Mouse (Mus musculus): ENCODE data around the gene Nyap1. TPM values are rescaled to one million over a fixed set of nuclear protein-coding genes. Genes with fewer than 3 reads are reported as not detected.
"Not testable (repeated sequence)": the region's sequence is repeated elsewhere in the genome, so short reads cannot be mapped to it uniquely, and the experiment has no call there.

Nyap1 gene
- total RNA-seq, 2 experiments from 2014 or later: 3.1 to 3.2 TPM

DNA sequence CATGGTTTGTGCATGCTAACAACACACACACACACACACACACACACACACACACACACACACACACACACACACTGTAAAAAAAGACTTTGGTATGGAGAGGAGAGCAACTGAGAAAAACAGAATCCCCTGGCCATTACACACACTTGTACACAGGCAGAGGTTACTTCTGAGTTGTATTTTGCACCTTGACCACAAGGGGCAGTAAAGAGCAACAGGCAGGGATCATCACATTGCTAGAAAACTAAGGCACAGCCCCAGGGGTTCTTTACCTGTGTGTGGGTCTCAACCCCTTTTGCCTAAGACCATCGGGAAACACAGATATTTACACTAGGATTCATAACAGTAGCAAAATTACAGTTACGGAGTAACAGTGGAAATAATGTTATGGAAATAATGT, 29.3 kb upstream of the Nyap1 start:
- peak in 1 of 2 experiments; percentile 55 for DNase-seq

DNA sequence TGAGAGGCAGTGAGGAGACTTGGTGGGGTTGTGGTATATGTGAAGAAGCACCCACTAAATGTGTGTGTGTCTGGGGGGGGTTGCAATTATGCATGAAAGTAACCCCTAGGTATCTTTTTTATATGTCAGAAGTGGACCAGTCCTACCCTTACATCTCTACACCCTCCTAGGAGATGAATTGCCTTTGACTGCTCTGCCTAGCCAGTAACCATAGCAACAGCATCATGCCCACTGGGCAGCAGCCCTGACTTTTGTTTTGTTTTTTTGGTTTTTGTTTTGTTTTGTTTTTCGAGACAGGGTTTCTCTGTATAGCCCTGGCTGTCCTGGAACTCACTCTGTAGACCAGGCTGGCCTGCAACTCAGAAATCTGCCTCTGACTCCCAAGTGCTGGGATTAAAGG, 27.1 kb upstream of the Nyap1 start:
- DNase-seq: no peak

DNA sequence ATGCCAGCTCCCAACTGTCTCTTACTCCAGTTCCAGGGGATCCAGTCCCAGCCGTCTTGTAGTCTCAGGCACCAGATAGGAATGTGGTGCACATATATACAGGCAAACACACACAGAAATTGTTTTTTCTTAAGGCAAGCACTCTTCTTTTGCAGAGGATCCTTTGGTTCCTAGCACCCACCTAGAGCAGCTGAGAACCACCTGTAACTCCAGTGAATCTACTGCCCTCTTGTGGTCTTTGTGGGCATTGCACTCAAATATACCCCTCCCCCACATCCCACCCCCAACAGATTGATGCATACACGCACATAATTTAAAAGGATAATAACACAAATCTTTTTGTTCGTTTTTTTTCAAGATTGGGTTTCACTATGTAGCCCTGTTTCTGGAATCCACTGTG, 24.9 kb upstream of the Nyap1 start:
- DNase-seq: no peak

DNA sequence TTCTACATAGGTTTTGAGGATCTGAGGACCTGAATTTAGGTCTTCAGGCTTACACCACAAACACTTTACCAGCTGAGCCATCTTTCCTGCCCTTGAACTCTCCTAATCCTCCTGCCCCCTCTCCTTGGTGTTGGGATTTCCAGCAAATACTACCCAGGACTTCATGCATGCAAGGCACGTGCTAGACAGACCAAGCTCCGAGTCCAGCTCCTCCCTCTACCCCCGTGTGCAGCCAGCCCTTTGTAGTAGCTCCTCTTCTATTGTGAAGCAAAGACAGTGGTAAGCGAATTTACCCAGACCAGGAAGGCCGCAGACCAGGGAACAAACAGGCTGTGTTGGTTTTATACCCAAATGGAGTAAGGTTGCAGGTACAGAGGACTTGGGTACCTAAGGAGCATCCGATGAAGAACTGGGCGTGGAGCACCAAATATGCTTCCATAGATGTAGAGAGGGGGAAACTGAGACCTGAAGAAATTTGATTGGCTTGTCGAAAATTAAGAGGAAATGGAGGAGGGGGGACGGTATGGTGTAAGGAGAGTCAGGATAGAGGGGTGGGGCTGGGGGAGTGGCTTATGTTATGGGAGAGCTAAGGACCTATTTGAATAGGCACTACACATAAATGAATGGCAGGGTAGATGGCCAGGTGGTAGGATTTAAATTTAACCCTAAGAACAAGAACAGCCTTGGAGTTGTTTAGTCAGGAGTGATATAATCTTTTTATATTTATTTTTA, 23.4 kb upstream of the Nyap1 start:
- no peak for DNase-seq

DNA sequence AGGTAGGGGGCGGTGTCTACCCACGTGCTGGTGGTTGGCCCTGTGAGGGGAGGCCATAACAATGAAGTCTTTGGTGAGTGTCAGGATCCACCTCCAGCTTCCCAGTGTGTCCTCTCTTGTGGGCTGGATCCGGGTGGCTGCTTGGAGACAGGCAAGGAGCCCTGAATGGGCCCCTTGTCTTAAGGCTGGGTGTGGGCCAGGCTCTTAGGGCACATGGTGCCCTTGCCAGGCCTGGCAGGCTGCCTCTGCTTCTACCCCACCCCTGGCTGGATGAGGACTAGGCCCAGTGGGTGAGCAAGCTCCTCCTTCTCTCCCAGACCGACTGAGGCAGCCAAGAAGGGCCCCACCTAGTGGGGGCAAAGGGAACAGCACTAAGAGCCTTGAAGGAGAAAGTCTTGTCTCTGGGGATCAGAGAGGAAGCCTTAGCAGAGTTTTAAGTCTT, 18.6 kb upstream of the Nyap1 start:
- peak; percentile 88 to 90 for DNase-seq

DNA sequence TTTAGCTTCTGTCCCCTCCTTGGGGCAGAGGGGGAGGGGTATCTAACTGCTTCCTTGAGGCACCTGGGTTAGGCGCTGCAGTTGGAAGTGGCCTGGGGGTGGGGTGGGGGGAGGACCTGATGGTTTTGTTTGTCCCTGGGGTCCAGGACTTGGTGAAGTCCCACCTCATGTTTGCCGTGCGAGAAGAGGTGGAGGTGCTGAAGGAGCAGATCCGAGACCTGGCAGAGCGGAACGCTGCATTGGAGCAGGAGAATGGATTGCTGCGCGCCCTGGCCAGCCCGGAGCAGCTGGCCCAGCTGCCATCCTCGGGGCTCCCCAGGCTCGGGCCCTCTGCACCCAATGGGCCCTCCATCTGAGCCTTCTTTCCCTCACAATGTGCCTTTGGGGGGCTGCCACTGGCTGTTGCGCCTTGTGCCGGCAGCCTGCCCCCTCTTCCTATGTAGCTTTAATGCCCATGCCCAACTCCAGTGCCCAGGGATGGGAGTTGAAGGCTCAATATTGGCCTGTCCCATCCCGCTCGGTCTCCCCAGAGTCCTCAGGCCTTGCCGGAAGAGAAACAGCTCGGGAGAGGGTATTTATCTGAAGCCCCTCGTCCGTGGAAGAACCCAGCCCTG, 17.6 kb upstream of the Nyap1 start:
- no peak for DNase-seq

DNA sequence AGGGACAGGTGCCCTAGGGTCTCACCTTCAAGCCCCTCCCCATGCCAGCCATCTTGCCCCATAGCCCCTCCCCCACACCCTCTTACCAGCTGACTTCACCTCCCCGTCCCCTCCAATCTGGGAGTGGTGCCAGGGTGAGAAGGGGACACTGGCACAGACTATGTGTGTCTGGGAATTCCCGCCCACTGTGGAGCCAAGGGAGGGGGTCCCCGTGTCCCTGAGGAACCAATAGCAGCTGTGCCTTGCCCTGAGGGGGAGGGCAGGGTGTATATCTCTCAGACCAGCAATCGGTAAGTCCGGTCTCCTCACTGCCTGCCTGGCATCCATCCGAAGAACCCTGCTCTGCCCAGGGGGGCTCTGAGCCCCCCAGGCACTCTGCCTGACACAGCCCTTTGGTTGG, 16.5 kb upstream of the Nyap1 start:
- no peak for DNase-seq

DNA sequence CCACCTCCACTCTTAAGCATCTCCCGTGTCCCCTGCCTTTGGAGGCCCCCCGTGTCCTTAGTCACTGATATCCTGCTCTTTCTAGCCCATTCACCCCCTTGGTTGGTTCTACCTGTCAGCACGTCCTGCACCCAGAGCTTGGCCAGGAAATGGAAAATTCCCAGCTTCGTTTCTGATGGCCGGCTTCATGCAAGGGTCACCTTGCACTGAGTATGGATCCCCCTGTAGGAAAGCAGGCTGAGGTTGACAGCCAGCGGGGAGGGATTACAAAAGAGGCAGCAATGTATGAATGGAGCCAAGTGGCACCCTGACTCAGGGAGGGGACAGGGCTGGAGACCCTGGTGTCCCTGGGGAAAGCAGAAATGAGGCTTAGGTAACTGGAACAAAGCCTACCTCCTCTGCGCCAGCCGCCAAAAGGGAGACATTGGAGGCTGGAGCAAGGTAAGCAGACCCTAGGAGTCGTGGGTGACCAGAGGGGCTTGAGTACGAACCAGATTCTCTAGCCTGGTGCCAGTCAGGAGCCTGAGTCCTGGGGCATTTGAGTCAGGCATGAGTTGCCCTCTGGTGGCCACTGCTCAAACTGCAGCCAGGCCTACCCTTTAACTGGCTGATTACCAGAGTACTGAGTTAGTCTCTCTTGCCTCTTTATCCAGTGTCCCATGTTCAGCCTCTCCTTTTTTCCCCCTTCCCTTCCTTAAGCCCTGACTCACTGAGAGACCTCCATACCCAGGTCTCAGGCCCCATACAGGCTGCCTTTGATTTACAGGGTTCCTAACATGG, 15.7 kb upstream of the Nyap1 start:
- peak; percentile 87 to 88 for DNase-seq

DNA sequence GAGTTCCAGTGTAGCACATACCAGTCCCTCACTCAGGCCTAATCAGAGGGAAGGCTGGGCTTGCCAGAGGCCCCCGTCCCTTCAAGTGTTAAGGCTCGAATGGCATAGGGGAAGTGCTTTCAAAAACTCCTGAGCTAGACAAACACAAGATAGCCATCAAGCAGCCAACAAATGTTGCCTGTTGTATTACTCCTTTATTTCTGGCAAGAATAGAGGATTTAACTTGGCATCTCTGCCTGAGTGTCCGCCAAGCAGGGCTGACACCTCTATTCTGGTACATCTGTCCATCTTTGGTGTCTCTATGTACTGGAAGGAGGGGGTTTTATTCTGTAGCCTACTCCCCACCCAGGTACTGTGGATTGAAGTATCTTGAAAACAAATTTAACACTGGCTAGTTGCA, 14.7 kb upstream of the Nyap1 start:
- no peak for DNase-seq

DNA sequence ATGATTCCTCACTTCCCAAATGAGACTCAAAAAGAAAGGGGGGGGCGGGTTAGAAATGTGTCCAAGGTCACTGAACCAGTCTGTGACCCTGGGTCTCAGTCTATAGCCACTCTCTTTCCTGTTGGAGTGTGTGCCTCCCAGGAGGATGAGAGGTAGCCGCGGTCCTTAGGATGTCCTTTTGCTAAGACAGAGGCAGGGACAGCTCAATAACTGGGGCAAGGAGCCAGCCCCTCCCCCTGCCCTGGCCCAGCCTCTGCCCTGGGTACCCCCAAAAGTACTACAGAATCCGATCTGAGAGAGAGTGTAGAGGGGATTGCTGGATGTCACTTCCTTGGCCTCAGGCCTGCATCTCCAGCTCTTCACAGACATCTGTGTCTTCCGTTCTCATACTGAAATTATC, 14.0 kb upstream of the Nyap1 start:
- DNase-seq: no peak

DNA sequence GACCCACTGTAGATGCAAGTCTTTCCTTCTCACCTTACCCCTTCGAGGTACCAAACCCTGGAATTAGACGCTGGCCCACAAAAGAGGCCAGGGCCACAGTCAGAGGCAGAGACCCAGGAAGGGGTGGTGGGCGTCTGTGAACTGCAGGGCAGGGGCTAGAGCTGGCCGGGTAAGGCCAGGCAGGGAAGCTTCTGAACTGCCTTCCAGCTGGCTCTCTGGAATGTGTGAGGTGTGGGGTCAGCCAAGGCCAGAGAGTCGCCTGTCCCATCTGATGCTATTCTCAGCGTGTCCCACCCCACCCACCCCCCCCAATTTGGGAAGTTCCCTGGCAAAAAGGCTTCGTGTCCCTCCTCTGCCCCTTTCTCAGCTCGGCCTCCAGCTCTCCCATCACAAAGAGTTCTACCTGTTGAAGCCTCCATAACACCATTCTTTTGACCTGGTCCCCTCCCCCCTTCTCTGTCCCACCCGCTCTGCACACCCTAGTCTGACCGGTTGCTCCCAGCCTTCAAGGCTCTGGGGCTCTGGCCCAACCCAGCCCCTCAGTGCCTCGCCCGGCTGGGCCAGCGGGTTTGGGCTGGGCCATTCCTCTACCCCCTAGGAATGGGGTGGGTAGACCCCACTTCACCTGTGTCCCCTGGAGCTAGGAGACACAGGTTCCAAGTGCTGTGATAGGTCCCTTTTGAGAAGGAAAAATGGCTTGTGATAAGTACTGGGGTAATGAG, 11.9 kb upstream of the Nyap1 start:
- no peak for DNase-seq

DNA sequence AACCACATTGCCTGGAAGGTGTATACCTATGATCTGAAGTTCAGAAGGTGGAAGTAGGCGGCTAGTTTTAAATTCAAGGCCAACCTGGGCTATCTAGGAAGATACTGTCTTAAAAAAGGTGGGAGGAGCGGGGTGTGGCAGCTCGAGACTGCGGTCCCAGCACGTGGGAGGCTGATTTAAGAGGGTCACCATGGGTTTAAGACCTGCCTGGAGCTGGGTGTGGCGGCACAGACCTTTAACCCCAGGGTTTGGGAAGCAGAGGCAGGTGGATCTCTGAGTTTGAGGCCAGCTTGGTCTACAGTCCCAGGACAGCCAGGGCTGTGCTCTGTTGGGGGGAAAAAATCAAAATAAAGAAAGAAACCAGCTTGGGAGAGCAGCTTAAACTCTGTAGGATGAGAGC, 10.6 kb upstream of the Nyap1 start:
- no peak for DNase-seq

DNA sequence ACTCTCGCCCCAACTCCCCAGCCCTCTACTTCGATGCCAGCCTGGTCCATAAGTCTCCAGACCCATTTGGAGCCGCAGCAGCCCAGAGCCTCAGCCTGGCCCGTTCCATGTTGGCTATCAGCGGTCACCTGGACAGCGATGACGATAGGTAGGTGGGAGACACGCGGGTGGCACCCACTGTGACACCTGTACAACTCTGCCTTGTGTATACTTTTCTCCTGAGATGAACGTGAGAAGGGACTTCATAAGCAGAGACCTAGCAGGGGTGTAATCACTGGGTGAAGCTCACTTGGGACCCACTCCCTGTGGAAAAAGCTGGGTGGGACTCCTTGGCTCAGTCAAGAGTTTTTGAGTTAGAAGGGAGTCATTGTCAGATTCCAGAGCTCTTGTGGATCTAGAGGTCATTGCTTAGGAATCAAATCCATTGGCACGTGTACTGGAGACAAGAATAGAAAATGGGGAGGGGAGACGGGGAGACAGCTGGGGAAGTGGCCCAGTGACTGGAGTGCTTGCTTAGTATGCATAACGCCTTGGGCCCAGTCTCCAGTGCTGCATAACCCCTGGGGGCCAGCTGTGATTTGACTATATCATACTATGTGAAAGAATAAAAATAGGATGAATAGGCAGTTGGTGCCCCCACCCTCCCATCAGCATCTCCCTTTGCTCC, 9.9 kb upstream of the Nyap1 start:
- no peak for DNase-seq

DNA sequence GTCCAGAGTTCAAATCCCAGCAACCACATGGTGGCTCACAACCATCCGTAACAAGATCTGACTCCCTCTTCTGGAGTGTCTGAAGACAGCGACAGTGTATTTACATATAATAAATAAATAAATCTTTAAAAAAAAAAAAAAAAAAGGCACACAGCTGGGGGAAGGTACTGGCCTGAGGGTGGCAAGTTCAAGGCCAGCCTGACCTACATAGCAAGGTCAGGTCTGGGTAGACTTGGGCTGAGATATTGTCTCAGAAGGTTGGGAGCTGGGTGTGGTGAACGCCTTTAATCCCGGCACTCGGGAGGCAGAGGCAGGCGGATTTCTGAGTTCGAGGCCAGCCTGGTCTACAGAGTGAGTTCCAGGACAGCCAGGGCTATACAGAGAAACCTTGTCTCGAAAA, 8.8 kb upstream of the Nyap1 start:
- not testable (repeated sequence) for DNase-seq

DNA sequence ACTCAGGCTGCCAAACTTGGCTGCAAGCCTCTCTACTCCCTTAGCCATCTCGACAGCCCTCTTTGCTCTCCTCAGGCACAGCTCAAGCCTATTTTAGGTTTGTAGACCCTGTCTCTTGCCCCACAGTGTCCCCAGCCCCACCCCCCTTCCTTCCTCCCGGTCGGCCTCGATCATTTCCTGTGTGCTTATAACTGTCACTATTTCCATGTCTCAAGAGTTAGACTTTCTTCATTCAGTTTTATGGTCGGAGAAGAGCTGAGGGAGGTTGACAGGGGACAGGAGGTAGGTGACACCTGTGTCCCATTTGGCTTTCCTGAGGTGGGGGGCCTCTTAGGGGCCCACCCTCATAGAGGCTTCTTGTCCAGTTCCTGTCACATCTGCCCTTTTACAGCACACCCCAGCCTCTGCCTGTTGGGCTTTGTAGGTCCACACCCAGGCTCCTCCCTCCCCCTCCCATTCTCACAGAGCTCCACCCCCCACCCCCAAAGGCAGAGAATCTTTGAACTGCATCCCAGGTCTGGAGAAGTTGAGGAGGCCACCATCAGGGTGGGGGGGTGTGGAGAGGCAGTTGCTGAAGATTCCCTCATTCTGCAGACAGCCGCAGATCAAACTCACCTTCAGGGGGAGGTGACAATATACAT, 7.9 kb upstream of the Nyap1 start:
- no peak for DNase-seq

DNA sequence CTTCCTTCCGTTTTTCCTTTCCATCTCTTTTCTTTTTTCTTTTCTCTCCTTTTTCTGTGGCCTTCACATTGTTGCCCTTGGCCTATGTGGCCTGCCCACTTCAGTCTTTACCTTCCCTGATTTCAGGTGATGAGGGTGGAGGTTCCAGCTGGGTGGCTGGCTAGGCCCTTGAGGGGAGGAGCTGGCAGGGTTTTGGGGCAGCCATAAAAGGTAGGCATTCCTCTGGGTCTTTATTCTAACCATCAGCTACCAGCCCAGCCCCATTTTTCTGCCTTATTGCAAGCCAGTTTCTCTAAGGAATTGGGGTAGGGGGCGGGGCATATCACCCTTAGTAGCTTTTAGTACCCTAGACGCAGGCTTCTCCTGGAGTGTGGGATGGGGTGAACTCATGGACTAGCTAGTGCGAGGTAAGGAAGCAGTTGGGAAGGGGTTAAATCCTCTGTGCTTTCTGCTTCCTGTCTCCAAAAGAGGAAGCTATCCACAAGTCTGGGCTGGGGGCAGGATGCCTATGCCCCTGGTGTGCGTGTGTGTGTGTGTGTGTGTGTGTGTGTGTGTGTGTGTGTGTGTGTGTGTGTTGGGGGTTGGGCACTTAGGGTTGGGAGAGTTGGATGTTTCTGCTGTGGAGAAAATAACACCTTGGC, 6.8 kb upstream of the Nyap1 start:
- DNase-seq: no peak

DNA sequence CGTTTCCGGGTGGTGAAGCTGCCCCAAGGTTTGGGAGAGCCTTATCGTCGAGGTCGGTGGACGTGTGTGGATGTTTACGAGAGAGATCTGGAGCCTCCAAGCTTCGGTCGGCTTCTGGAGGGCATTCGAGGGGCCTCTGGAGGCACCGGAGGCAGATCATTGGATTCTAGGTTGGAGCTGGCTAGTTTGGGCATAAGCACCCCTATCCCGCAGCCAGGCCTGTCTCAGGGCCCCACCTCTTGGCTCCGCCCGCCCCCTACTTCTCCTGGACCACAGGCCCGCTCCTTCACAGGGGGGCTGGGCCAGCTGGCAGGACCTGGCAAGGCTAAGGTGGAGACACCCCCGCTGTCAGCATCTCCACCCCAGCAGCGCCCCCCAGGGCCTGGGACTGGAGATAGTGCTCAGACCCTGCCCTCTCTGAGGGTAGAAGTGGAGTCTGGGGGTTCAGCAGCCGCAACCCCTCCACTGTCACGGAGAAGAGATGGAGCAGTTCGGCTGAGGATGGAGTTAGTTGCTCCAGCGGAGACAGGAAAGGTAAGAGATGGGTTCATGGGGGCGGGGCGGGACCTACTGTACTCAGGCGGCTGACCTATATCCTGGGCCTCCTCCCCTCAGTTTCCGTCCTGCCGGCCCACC, 6.0 kb upstream of the Nyap1 start:
- DNase-seq: peak; percentile 48 to 73

DNA sequence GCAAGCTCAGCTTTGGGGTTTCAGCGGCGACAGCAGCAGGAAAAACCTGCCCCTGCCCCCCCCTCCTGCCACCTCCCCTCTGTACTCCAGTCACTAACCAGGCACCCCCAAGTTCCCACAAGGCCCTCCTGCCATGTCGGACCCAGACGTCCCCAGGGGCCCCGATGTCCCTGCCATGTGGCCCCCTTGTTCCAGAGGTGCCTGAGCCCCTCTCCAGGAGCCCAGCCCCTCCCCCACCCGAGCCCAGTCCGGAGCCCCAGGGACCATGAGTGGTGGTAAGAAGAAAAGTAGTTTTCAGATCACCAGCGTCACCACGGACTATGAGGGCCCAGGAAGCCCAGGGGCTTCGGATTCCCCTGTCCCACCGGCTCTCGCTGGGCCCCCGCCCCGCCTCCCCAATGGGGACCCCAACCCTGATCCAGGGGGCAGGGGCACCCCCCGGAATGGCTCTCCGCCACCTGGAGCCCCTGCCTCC, 5.5 kb upstream of the Nyap1 start:
- peak; percentile 36 to 60 for DNase-seq

DNA sequence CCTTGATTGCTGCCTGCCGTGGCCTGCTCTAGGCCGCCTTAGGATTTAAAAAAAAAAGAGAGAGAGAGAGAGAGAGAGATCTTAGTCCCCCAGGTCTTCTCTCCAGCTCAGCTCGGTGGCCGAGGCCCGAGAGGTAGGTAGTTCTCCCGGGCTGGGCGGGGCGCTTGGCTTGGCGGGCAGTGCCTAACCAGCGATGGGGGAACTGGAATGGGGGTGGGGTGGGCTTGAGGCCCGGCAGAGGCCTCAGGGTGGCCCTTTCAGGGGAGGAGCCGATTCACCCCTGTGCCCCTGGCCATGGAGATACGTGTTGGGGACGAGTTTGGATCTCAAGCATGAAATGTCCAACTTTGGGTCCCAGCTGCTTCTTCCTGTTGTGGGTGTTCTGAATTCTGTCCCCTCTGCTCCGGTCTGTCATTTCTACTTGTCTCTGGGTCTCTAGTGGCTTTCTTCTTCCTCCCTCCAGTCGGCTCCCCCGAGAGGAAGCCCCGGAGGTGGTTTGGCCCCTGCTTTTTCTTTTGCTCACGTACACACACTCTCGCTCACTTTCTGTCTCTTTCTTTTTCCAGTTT, 5.0 kb upstream of the Nyap1 start:
- DNase-seq: peak; percentile 79 to 88

Data from adrenal gland, postnatal 36 days (tissue).